Mouse (Mus musculus): Measurements from ENCODE around the gene Dck.
"Not testable (repeated sequence)": the region's sequence is repeated elsewhere in the genome, so short reads cannot be mapped to it uniquely, and the experiment has no call there.

Gene Dck

DNA sequence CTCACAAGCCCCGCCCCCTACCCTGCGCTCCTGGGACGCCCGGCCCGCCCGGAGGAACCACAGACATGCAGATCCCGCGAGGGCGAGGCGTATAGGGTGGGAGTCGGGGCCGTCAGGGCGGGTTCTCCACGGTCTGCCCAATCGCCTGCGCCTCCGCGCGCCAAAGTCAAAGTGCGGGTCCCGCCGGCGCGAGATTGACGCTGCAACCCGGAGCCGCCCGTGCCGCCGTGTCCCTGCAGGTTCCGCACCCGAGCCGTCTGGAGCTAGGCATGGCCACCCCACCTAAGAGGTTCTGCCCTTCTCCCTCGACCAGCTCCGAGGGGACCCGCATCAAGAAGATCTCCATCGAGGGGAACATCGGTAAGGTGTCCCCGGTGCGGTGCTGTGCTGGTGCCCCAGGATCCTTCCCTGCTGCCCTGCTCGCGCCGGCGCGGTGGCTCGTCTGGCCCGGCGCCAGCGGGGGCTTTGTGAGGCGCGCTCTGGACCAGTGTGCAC is at the start of gene Dck:
Gene Dck (plus strand): TSS at position 10 of the 495 bp plus-strand sequence.
- DNase-seq (ENCODE audit: extremely low read depth, low read depth, low spot score): no peak

DNA sequence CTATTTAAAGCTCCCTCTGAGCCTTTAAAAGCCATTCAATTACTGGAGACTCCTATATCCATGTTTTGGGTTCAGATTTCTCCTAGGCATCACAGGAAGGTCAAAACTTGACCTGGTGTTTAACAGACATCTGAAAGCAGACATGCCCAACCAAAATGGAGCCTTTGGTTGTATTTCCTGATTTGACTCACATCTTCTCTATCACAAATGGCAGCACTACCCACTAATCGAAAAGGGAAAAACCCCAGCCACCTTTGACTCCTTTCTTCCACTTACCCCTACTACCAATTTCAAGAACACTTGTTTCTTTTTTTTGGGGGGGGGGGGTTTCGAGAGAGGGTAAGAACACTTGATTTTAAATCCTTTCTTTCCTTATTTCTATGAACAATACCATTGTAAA is 47.8 kb upstream of the Dck start:
- no peak for DNase-seq (ENCODE audit: extremely low read depth, low read depth, low spot score)

DNA sequence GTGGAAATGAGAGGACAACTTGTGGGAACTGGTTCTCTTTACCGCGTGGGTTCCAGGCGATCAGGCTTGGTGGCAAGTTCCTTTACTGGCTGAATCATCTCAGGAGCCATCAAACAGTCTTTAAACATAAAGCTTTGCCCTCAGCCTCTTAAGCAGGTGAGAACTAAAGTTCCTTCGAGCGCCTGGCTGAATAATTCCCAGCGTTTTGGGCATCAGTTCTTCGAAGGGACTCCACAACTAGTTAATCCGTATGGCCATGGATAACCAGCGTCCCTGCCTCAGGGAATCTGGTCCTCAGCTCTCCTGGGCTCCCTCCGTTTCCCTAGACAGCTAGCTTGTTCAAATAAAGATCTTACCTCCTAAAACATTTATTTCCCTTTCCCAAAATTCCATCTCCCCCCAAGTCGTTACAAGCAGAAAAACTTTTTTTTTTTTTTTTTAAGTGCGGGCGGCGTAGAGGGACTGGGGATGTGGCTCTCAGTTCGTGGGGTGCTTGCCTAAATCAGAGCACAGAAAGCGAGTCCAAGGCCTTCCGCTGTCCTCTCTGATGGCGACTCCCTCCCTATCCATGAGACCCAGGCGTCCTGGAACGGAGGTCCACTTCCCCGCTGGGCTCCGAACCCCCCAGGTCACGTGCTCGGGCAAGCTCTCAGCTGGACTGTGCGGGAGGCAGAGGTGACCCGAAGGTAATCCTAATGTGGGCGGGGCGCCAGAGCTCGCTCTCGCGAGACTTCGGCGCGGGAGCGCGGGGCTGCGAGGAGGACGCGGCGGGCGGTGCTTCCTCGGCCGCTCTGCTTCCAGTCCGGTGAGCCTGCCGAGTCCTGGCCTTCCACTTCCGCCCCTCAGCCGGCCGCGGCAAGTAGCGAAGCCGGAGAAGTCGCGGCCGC is 44.4 kb upstream of the Dck start, which contains the start of gene Mob1b:
Gene Mob1b (plus strand): TSS at position 740 of the 887 bp plus-strand sequence.
- DNase-seq (ENCODE audit: extremely low read depth, low read depth, low spot score): no peak

DNA sequence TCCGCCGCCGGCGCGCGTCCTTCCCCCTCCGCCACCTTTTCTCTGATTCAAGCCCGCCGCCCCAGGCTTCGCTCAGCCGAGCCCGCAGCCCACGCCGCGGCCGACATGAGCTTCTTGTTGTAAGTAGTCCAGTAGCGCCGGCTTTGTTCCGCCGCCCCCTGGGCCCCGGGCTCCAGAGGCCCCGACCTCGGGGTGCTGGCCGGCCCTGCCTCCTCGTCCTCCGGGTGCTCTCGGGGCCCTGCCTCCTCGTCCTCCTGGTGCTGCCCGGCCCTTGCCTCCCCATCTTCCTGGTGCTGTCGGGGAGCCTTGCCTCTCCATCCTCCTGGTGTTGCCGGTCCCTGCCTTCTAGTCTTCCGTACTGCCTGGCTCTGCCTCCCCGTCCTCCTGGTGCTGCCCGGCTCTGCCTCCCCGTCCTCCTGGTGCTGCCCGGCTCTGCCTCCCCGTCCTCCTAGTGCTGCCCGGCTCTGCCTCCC is 43.8 kb upstream of the Dck start:
- no peak for DNase-seq (ENCODE audit: extremely low read depth, low read depth, low spot score)

DNA sequence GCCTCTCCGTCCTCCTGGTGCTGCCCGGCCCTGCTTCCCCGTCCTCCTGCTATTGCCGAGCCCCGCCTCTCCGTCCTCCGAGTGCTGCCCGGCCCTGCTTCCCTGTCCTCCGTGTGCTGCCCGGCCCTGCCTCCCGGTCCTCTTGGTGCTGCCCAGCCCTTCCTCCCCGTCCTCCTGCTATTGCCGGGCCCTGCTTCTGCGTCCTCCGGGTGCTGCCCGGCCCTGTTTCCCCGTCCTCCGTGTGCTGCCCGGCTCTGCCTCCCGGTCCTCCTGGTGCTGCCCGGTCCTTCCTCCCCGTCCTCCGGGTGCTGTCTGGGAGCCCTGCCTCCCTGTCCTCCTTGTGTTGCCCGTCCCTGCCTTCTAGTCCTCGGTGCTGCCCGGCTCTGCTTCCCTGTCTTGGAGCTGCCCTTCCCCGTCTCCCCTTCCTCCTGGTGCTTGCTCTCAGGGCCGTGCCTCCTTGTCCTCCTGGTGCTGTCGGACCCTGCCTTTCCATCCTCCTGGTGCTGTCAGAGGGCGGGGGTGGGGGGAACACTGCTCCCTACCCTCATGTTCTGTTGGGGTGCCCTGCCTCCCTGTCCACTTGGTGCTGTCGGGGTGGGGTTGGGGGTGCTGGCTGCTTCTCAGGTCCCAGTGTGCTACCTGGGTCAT is 43.1 kb upstream of the Dck start:
- DNase-seq (ENCODE audit: extremely low read depth, low read depth, low spot score): no peak

DNA sequence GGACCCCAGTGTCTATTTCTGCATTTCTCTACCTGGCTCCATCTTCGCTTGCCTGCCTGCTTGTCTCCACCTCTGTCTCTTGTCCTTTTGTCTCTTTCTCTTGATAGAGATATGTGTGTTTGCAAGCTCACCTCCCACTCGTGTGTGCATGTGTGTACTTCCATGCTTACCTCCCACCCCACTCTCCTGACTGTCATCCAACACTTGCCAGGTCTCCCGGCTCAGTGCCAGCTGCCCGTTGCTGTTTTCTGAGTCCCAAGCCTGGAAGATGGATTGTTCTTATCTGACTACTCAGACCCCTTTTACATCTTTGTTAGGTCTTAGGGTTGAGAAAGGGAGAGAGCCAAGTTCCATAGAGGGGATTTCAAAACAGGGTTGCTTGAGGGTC is 42.6 kb upstream of the Dck start:
- no peak for DNase-seq (ENCODE audit: extremely low read depth, low read depth, low spot score)

DNA sequence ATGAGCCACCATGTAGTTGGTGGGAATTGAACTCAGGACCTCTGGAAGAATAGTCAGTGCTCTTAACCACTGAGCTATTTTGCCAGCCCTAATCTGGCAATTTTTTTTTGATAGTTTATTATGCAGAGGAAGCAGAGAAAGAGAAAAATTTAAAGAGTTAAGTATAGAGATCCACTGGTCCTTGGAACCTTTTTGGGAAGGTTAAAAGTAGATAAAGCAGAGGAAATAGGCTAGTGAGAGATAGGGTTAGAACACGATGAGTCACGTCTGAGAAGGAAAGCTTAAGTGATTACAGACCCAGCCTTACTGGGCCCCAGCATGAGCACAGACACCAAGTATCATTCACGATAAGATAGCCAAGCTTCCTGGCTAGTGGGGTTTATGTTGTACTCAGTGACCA is 40.8 kb upstream of the Dck start:
- DNase-seq (ENCODE audit: extremely low read depth, low read depth, low spot score): no peak

DNA sequence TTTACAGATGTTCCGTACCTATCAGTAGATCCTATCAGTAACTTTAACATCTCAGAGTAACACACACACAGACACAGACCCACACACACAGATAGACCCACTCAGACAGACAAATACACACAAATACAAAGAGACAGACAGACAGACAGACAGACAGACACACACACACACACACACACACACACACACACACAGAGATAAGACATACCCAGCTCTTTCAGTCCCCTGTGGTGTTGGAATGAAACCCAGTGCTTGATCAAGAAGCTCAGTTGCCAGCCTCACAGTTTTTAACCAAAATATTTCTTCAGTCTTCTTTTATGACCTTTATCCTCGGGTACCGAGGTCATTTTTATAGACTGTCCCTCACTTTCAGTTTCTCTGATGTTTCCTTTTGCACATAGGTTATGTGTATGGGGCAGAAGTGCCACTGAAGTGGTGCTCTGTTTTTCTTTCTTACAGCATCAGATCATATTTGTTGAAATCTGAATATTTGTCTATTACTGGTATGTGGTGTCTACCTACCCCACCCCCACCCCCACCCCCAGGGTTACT is 37.1 kb upstream of the Dck start:
- DNase-seq (ENCODE audit: extremely low read depth, low read depth, low spot score): no peak

DNA sequence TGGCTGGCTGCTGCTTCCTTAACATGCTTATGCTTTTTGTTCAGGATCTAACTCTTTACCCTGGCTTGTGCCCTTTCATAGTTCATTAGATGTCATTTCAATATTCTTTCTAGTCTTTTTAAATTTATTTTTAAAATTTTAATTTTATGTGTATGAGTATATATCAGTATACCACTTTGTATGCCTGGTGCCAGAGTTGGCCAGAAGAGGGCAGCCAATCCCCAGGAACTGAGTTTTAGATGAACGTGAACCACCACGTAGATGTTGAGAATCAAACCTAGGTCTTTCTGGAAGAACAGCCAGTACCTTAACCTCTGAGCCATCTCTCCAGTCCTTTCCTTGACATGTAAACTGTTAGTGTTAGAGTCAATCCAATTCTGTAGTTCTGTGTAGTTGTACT is 30.0 kb upstream of the Dck start:
- no peak for DNase-seq (ENCODE audit: extremely low read depth, low read depth, low spot score)

DNA sequence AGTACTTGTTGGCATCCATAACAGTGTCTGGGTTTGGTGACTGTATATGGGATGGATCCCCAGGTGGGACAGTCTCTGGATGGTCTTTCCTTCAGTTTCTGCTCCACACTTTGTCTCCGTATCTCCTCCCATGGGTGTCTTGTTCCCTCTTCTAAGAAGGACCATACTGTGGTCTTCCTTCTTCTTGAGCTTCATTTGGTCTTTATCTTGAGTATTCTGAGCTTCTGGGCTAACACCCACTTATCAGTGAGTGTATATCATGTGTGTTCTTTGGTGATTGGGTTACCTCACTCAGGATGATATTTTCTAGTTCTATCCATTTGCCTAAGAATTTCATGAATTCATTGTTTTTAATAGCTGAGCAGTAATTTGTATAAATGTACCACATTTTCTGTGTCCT is 23.7 kb upstream of the Dck start:
- not testable (repeated sequence) for DNase-seq (ENCODE audit: extremely low read depth, low read depth, low spot score)

DNA sequence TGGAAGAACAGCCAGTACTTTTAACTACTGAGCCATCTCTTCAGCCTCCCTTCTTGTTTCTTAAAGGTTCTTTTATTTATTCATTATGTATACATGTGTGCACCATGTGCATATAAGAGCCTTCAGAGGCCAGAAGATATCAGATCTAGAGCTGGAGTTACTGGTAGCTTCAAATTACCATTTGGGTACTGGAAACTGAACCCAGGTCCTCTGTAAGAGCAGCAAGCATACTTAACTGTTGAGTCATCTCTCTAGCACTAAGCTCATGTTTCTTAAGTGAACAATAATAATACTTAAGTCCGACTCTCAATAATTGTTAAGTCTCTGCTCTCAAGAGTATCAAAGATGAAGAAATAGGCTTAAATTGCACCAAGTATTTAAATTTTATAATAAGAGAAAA is 17.0 kb upstream of the Dck start:
- DNase-seq (ENCODE audit: extremely low read depth, low read depth, low spot score): no peak

DNA sequence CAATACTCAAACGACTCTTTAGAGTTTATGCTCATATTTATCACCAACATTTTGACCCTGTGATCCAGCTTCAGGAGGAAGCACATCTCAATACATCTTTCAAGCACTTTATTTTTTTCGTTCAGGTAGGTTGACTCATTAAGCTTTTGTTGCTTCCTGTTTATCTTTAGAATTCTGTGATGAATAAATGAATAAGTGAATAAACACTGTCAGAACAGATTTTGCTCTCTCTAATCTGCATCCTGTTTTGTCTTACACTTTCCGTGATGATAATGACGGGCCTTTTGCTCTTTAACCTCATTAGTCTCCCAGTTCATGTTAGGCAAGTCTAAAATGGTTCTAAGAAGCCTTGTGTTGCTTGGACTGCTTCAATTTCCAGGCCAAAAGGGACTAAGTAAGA is 11.6 kb upstream of the Dck start:
- no peak for DNase-seq (ENCODE audit: extremely low read depth, low read depth, low spot score)

DNA sequence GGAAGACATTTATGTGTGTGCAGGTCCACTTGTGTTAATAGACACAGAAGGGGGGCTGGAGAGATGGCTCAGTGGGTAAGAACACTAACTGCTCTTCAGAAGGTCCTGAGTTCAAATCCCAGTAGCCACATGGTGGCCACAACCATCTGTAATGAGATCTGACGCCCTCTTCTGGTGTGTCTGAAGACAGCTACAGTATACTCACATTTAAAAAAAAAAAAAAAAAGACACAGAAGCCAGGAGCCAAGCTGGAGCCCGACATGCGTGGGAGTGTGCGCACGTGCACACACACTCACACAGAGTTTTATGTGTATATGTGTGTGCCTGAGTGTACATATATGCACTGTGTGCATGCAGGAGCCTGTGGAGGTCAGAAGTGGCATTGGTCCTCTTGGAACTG is 2.2 kb upstream of the Dck start:
- no peak for DNase-seq (ENCODE audit: extremely low read depth, low read depth, low spot score)

DNA sequence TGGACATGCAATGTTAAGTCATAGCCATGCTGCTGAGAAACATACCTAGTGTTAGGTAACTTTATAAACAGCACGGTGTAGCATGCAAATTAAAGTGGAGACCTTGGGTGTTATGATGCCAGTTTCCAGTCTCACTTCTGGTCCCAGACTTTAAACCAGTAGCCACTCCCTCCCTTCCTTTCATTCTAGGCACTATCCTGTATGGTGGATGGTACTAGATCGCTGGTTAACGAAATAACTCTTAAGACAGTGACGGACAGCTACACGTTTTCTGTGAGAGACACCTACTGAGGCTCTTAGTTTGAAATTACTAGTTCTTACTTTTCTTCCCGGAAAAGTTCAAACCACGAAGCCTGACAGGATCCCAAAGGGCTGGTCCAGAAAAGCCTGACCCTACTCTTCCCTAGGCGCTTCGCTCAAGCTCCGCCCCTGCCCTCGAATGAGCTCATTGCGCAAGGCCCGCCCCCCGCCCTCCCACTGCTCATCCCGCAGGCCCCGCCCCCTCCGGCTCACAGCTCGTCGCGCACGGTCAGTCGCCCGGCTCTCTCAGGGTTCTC is 288 bp upstream of the Dck start:
- DNase-seq (ENCODE audit: extremely low read depth, low read depth, low spot score): peak; percentile 28

DNA sequence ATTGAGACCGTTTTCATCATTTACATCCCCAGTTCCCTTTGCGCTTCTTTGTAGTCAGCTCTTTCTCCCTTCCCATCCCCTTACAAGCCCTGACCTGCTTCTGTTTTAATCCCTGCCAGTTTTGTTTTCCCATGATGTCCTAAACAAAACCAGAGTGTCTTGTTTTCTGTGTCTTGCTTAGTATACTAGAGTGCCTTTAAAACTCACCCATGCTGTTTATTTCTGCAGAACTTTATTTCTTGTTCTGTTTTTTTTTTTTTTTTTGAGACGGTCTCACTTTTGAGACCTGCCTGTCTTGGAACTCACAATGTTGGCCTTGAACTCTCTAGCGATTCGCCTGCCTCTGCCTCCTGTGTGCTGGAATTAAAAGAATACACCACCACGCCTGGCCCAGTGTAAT is 791 bp downstream of the Dck start:
- no peak for DNase-seq (ENCODE audit: extremely low read depth, low read depth, low spot score)

DNA sequence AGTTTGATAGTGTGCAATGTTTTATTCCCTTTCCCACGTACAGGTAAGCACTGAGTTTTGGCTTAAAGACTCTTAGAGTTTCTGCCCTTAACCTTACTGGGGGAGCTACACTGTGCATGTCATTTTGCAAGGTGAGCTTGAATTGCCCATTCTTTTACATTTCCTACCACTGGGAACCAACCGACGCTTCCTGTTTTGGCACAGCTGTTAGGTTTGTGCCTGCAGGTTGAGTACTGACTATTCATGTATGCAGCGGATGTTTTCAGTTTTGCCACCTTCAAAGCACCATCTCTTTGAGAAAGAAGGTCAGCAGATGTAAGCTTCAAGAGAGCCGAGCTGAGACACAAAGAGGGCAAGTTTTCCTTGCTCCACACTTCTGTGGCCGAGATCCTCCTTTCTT is 1.3 kb downstream of the Dck start:
- no peak for DNase-seq (ENCODE audit: extremely low read depth, low read depth, low spot score)

DNA sequence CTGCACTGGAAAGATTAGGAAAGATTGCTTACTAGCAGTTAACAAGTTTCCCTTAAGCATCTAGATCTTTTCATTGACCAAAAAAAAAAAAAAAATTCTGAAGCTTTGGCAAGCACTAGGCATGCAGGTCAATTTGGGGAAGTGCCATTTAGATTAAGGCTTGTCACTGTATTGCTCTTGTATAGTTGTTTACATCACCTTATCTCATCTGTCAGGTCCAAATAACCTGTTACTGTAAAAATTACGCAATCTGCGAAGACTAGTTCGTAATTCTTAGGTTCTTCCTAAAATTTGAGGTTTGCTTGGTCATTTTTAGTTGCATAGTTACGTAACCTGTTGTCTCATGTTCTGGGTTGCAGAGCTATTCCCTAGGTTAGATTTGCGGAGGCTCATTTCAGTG is 2.1 kb downstream of the Dck start:
- no peak for DNase-seq (ENCODE audit: extremely low read depth, low read depth, low spot score)

DNA sequence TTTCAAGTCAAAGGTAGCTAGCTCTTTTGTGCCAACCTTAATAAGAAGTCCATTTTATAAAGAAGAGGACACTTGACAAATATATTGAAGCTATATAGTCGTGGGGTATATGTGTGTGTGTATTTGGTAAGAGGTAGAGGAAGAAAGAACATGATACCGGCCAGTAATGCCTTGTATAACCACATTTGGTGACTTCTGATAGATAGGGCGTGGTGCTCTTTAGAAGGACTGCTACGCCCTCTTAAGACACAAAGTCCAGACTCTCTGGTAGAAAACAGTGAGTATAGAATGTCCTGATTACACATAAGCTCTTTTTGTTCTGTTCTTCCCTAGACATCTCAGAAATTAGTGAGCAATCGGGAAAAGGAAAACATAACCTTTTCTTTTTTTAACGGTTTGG is 3.4 kb downstream of the Dck start:
- DNase-seq (ENCODE audit: extremely low read depth, low read depth, low spot score): no peak

DNA sequence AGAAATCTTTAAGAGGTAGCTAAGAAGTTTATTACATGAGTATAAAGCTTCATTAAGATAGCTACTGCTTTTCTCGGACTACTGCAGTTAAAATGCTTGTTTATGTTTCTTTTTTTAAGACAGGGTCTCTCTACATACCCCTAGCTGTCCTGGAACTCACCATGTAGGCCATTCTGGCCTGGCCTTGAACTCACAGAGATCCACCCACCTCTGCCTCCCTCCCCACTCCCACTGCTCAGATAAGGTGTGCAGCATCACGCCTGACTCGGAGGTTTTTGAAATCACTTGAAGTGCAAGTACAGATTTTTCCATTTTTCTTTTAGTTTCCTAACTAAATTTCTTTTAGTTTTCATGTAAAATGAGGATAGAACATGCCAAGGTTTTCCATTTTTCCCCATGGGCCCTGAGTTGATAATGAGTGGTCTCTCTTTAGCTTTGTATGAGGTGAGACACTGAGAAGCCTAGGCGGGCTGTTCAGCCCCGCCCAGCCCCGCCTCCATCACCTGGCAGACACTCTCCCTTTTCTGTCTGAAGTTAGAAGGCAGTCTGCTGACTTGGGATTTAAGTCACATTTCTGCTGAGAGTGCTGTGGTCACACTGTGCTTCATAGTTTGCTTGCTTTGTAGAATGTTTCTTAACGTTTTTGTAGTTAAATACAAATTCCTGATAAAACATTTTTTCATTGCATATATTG is 17.4 kb downstream of the Dck start:
- no peak for DNase-seq (ENCODE audit: extremely low read depth, low read depth, low spot score)

DNA sequence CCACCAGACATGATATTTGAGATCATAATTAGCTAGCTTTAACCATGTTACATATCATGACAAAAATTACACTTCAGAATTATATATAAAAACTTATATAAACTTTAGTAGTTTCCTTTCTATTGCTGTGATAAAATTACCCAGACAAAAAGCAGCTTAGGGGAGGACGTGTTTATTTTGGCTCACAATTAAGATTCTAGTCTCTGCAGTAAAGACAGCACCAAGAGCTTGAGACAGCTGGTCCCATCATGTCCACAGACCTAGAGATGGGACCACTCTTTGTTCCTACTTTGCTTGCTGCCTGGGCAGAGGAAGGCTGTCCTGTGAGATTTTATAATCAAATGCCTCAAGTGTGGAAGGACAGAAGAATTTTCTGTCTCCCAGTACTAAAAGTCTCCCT is 20.3 kb downstream of the Dck start:
- no peak for DNase-seq (ENCODE audit: extremely low read depth, low read depth, low spot score)

DNA sequence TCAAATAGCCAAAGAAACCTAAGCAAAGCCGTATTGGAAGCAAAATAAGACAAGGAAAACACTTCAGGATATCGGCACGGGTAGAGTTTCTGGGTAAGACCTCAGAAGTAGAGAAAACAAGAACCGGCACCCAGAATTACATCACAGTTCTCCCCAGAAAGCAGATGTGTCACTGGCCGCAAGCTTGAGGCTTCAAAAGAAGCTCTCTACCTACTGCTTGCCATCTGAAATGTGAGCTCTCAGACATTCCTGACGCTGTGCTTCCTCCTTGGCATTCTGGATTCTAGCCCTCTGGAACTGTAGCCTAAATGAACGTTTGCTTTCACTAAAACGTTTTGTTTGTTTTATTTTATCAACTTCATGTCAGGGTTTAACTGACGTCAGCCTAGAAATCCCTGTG is 25.9 kb downstream of the Dck start:
- DNase-seq (ENCODE audit: extremely low read depth, low read depth, low spot score): no peak
